Mouse (Mus musculus) neutrophil, adult 5-6 weeks (primary cell): ENCODE results near the gene Ppp1r12b. TPM values are rescaled to one million over a fixed set of nuclear protein-coding genes. Genes with fewer than 3 reads are reported as not detected.

Source experiments
- ATAC-seq: fragments of 151-379, 151-347 bp; 2 replicates; pipeline ENCODE4 v1.8.0; 2017; ENCODE audit warnings: mild to moderate bottlenecking, moderate TSS enrichment; ENCODE audit not compliant: insufficient number of reproducible peaks, poor library complexity, low FRiP score, severe bottlenecking; ENCODE audit errors: extremely low read depth
- total RNA-seq: library from RNA; stranded (forward); fragments of 200-1000 nt; gene quantifications from 2 replicates; pipeline ENCODE4 v1.2.3, GENCODE M21; 2017

The Ppp1r12b gene
- total RNA-seq, 1 experiment from 2014 or later = 12.9 TPM

GRCm38 (mm10) chr1:134775631-134776030, 180.1 kb downstream of the Ppp1r12b start:
- no peak for ATAC-seq

- no peak for ATAC-seq
Observed at GRCm38 (mm10) chr1:134774728-134775287, 180.9 kb downstream of the Ppp1r12b start.

GRCm38 (mm10) chr1:134774247-134774646, 181.5 kb downstream of the Ppp1r12b start:
- no peak for ATAC-seq

GRCm38 (mm10) chr1:134773256-134773655, 182.5 kb downstream of the Ppp1r12b start:
- no peak for ATAC-seq

GRCm38 (mm10) chr1:134772821-134773220, 182.9 kb downstream of the Ppp1r12b start:
- no peak for ATAC-seq

GRCm38 (mm10) chr1:134771999-134772398, 183.7 kb downstream of the Ppp1r12b start:
- no peak for ATAC-seq

- ATAC-seq = no peak
Observed at GRCm38 (mm10) chr1:134771353-134771752, 184.4 kb downstream of the Ppp1r12b start.

- no peak for ATAC-seq
Observed at GRCm38 (mm10) chr1:134770312-134770711, 185.4 kb downstream of the Ppp1r12b start.

- ATAC-seq = no peak
Observed at GRCm38 (mm10) chr1:134766448-134766847, 189.3 kb downstream of the Ppp1r12b start.

GRCm38 (mm10) chr1:134764831-134765458, 190.8 kb downstream of the Ppp1r12b start:
- no peak for ATAC-seq

GRCm38 (mm10) chr1:134763776-134764438, 191.8 kb downstream of the Ppp1r12b start:
- ATAC-seq = no peak

- ATAC-seq = no peak
Observed at GRCm38 (mm10) chr1:134763250-134763649, 192.5 kb downstream of the Ppp1r12b start.

- ATAC-seq = no peak
Observed at GRCm38 (mm10) chr1:134761534-134761933, 194.2 kb downstream of the Ppp1r12b start.

- no peak for ATAC-seq
Observed at GRCm38 (mm10) chr1:134760642-134761041, 195.1 kb downstream of the Ppp1r12b start.

GRCm38 (mm10) chr1:134759133-134759532, 196.6 kb downstream of the Ppp1r12b start:
- no peak for ATAC-seq

- no peak for ATAC-seq
Observed at GRCm38 (mm10) chr1:134757230-134757629, 198.5 kb downstream of the Ppp1r12b start.

- no peak for ATAC-seq
Observed at GRCm38 (mm10) chr1:134756190-134756873, 199.4 kb downstream of the Ppp1r12b start.

GRCm38 (mm10) chr1:134755548-134756189, 200.1 kb downstream of the Ppp1r12b start:
- no peak for ATAC-seq

- ATAC-seq = no peak
Observed at GRCm38 (mm10) chr1:134754818-134755217, 200.9 kb downstream of the Ppp1r12b start.
